Mouse (Mus musculus) limb, embryonic 12.5 days (tissue): ENCODE results near the gene Prx. TPM values are rescaled to one million over a fixed set of nuclear protein-coding genes. Genes with fewer than 3 reads are reported as not detected.

Experiments used
- ATAC-seq: fragments of 200-750 bp; cut with Nextera tagmentation; 2 replicates; pipeline ENCODE4 v1.8.0; 2017; ENCODE audit warnings: low read depth, moderate TSS enrichment; ENCODE audit not compliant: insufficient number of reproducible peaks, insufficient read depth, low FRiP score, low TSS enrichment
- H3K27ac ChIP-seq: fragments of 300-500 bp; sonication (generic); 2 replicates; pipeline ENCODE4 v1.5.1; 2016; ENCODE audit warnings: mild to moderate bottlenecking, moderate library complexity
- H3K27me3 ChIP-seq: fragments of 300-500 bp; sonication (generic); 2 replicates; pipeline ENCODE4 v1.6.1; 2016; ENCODE audit warnings: mild to moderate bottlenecking, moderate library complexity
- H3K36me3 ChIP-seq: fragments of 300-500 bp; sonication (generic); 2 replicates; pipeline ENCODE4 v1.6.1; 2016; ENCODE audit warnings: mild to moderate bottlenecking, moderate library complexity
- H3K4me1 ChIP-seq: fragments of 300-500 bp; sonication (generic); replicated peaks from 2 replicates; pipeline ENCODE4 v1.6.1; 2016
- H3K4me2 ChIP-seq: fragments of 300-500 bp; sonication (generic); 2 replicates; pipeline ENCODE4 v1.6.1; 2016; ENCODE audit warnings: mild to moderate bottlenecking, moderate library complexity
- H3K4me3 ChIP-seq: fragments of 300-500 bp; sonication (generic); replicated peaks from 2 replicates; pipeline ENCODE4 v1.5.1; 2016; ENCODE audit warnings: mild to moderate bottlenecking
- H3K9ac ChIP-seq: fragments of 300-500 bp; sonication (generic); replicated peaks from 2 replicates; pipeline ENCODE4 v1.6.1; 2016; ENCODE audit warnings: mild to moderate bottlenecking, moderate library complexity
- H3K9me3 ChIP-seq: fragments of 300-500 bp; sonication (generic); 2 replicates; pipeline ENCODE4 v1.6.1; 2016; ENCODE audit warnings: mild to moderate bottlenecking, moderate library complexity
- WGBS: fragments of 180-500 bp; shearing (Covaris S2); methylation state at CpG from one replicate; pipeline ENCODE4 v1.1.7; 2016; 5-methylcytosine and 5-hydroxymethylcytosine counted together
- polyA plus RNA-seq: library from polyadenylated mRNA; unstranded; fragments of >200 nt; fragmentation: Nextera tagmentation; extraction: Ambion mirVana; gene quantifications from 2 replicates; pipeline ENCODE4 v1.2.1, GENCODE M21; 2016

The Prx gene
- polyA plus RNA-seq, 1 experiment from 2014 or later = 6.1 TPM

DNA sequence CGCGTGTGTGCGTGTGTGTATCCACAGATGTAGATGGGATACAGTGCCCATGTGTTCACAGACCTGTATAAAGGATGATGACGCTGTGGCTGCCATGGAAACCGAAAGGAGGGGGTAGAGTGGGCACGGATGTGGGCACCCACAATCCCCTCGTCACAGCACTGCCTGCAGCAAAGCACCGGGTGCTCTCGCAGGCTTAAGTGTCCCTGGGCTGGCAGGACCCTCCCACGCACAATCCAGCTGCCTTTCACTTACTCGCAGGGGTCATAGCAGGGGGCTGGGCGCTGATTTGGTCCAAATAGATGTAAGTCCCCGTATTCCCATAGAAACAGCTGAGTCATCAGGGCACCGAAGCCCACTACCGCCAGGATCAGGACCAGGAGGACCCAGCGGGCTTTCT, 42.3 kb downstream of the Prx start:
- peaks cover 8% of the 10 kb centered on the region for H3K4me1 ChIP-seq
- peak overlapping the region; percentile 56; the same call in 1 of the 2 replicates for H3K4me3 ChIP-seq
- H3K4me2 ChIP-seq = 0 out of 2 replicates have a peak overlapping the region, but pooled peaks have one; percentile 90
- WGBS = 82% methylated on average over 16 of the region's 16 CpGs
- no peaks in the 10 kb centered on the region for H3K27me3 ChIP-seq
- no peak for ATAC-seq
- H3K36me3 ChIP-seq = peaks cover 48% of the 10 kb centered on the region
- H3K27ac ChIP-seq = no peak overlapping the region
- H3K9me3 ChIP-seq = no peaks in the 10 kb centered on the region
- peak overlapping the region; percentile 23; the same call in 1 of the 2 replicates for H3K9ac ChIP-seq

DNA sequence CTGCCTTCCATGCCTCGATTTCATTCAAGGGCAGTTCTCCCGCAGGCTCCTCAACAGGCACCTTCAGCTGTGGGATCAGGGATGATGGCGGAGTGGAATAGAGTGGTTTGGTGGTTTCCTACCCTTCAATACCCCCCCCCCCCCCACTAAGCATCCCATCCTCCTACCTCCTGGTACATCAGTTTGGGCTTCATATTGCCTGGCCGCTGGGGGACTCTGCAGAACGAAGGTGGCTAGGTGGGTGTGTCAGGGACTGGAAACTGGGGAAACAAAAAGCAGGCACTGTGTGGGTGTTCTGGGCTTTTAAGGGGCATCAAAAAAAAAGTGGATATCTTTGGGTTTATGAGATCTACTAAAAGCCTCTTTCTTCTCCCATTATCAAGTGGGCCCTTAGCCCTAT, 42.8 kb downstream of the Prx start:
- H3K9me3 ChIP-seq = no peaks in the 10 kb centered on the region
- peaks cover 8% of the 10 kb centered on the region for H3K4me1 ChIP-seq
- H3K4me2 ChIP-seq = peak overlapping the region; percentile 90
- H3K27me3 ChIP-seq = no peaks in the 10 kb centered on the region
- 57% methylated on average over 5 of the region's 5 CpGs for WGBS
- no peak overlapping the region for H3K27ac ChIP-seq
- peaks cover 43% of the 10 kb centered on the region for H3K36me3 ChIP-seq
- peak overlapping the region; percentile 56 for H3K4me3 ChIP-seq
- peak overlapping the region; percentile 77 for H3K9ac ChIP-seq
- no peak for ATAC-seq

DNA sequence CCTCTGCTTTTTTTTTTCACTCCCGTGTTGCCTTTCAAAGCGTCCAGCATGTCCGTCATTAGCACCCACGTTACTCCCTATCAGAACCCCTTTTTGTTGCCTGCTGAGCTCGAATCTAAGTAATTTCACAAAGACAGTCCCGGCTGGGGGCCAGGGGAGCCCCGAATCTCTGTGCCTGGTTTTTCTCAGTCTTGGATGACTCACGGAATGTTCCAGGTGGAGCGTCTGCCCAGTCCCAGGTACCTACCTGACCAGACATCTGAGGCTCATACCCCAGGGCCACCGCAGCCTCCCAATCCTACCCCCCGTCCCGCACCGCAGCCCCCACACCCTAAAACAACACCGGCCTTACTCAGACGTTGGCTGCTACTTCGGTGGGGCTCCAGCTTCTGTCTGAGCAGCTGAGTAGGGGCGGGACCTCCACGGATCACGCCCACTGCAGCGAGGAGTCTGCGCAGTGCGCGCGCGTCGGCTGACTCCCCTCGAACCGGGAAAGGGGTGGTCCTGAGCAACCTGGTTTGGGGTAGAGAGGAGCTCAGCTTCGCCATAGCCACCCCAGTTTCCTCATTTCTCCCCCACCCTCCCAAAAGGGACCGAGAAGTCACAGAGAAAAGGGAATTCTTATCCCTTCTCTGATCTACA, 43.4 kb downstream of the Prx start:
- H3K27ac ChIP-seq = no peak overlapping the region

DNA sequence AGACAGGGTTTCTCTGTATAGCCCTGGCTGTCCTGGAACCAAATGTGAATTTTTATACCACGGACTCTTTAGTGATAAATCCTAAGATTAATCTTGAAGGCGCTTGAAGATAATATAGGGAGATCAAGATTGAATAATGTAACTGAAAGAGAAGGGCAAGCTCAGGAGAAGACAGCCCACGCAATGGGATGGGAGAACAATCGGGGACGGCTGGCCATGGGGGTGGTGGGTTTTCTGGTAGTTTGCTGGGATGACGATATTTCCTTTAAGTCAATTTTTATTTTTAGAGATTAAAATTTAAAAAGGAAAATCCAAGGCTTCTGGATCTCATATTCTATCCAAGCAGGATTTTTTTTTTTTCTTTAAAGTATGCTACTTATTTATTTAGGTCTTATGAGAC, 43.9 kb downstream of the Prx start:
- Histone ChIP-seq H3K36me3 (peaks cover 32% of the 10 kb centered on the region), H3K4me2 (peak overlapping the region; percentile 90), H3K4me3 (peak overlapping the region; percentile 56), H3K27ac (no peak overlapping the region), H3K4me1 (peaks cover 8% of the 10 kb centered on the region), H3K9me3 (no peaks in the 10 kb centered on the region), H3K9ac (0 out of 2 replicates have a peak overlapping the region, but pooled peaks have one; percentile 77), H3K27me3 (no peaks in the 10 kb centered on the region)
- WGBS = 61% methylated on average over 6 of the region's 6 CpGs
- ATAC-seq = no peak

More for the DNA sequence above, 43.4 kb downstream of the Prx start:
- Histone ChIP-seq H3K4me1 (peaks cover 8% of the 10 kb centered on the region), H3K4me2 (peak overlapping the region; percentile 90), H3K4me3 (peak overlapping the region; percentile 56), H3K36me3 (peaks cover 38% of the 10 kb centered on the region), H3K27me3 (no peaks in the 10 kb centered on the region), H3K9ac (peak overlapping the region; percentile 77), H3K9me3 (no peaks in the 10 kb centered on the region)
- WGBS = 3% methylated on average over 30 of the region's 30 CpGs
- ATAC-seq = peak; percentile 92

DNA sequence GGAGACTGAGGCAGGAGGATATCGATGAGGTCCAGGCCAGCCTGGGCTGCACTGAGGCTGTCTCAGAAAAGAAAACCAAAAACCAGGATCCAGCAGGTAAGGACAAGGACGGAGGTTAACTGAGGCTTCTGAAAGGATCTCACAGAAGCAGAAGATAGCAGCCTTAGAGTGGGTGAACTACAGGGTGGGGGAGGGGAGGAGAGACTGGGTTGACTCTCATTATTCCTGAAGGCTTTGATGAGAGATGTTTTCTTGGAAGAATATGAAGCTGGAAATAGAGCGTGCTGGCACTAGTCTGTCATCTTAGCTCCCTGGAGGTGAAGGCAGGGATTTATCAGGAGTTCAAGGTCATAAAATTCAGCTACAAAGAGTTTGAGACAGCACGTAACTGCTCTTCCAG, 44.7 kb downstream of the Prx start:
- no peak overlapping the region for H3K9ac ChIP-seq
- no peak overlapping the region for H3K27ac ChIP-seq
- H3K4me2 ChIP-seq = no peak overlapping the region
- H3K27me3 ChIP-seq = no peaks in the 10 kb centered on the region
- H3K4me1 ChIP-seq = peaks cover 8% of the 10 kb centered on the region
- no peaks in the 10 kb centered on the region for H3K9me3 ChIP-seq
- H3K4me3 ChIP-seq = no peak overlapping the region
- H3K36me3 ChIP-seq = peaks cover 26% of the 10 kb centered on the region; the same call in 1 of the 2 replicates
- ATAC-seq = no peak
- 76% methylated on average over 4 of the region's 4 CpGs for WGBS

DNA sequence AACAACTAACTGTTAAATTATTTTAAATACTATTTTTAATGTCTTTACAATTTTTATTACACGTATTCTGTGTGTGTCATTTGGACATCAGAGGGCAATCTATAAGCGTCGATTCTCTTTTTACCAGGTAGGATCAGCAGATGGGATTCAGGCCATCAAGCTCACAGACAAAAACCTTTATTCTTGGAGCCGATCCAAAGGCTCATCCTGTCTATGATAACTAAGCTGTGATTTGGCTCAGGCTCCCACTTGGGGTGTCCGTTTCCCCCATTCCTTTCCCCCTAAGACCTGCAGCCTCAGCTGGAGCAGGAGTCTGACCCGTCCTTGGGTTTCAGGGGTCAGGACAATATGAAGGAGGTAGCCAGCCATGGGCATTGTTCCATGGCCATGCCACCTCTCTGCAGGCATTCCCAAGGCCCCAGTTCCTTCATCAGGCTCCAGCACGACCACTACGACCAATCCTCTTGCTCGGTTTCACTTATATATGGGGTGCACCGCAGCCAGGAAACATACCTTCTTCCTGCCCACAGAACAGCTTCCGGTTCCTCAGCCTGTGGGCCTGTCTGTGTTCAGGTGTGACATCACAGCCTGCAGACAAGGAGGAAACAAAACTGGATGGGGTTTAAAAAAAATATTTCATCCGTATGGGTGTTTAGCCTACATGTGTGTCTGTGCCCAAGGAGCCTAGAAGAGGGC, 45.7 kb downstream of the Prx start:
- no peak for ATAC-seq
- no peaks in the 10 kb centered on the region for H3K27me3 ChIP-seq
- peaks cover 17% of the 10 kb centered on the region; the same call in 1 of the 2 replicates for H3K36me3 ChIP-seq
- no peak overlapping the region for H3K4me2 ChIP-seq
- H3K4me3 ChIP-seq = no peak overlapping the region
- H3K27ac ChIP-seq = no peak overlapping the region
- 86% methylated on average over 12 of the region's 12 CpGs for WGBS
- no peaks in the 10 kb centered on the region for H3K9me3 ChIP-seq
- H3K9ac ChIP-seq = no peak overlapping the region
- peaks cover 8% of the 10 kb centered on the region for H3K4me1 ChIP-seq

DNA sequence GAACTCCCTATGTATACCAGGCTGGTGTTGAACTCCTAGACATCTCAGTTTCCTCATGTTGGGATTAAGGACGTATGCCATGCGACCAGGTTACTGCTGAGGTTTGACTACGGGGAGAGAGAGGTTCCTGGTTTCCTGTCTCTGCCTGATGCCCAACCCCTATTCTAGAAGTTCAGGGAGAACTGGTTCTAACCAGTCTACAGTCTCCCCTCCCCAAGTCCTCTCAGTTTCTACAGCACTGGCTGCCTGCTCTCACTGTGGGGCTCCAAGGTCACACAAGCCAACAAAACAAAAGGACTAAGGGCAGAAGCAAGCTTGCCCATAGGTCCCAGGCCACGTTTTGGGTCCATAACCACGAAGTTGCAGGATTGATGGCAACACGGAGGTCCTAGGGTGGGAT, 50.5 kb downstream of the Prx start:
- H3K36me3 ChIP-seq = no peaks in the 10 kb centered on the region
- peaks cover 16% of the 10 kb centered on the region for H3K4me1 ChIP-seq
- no peak for ATAC-seq
- no peak overlapping the region for H3K9ac ChIP-seq
- no peak overlapping the region for H3K4me2 ChIP-seq
- no peaks in the 10 kb centered on the region for H3K9me3 ChIP-seq
- no peaks in the 10 kb centered on the region for H3K27me3 ChIP-seq
- H3K27ac ChIP-seq = no peak overlapping the region
- WGBS = 78% methylated on average over 6 of the region's 6 CpGs
- no peak overlapping the region for H3K4me3 ChIP-seq

DNA sequence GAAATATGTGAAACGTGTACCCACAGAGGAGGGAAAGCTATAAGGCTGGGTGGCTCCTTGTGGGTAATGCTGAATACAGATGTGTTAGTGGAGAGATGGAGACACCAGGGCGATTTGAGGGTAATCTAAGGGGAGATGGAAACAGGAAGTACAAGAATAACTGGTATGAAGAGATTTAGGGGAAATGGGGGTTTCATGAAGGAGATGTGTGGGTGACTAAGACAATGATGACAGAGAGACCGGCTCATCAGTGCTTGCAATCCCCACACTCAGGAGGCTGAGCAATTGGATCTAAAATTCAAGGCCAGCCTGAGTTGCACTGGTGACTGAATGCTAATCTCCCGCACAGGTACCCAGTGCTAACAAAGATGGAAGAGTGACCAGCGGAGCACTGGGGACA, 52.9 kb downstream of the Prx start:
- H3K27me3 ChIP-seq = no peaks in the 10 kb centered on the region
- H3K9ac ChIP-seq = no peak overlapping the region
- H3K27ac ChIP-seq = no peak overlapping the region
- peak overlapping the region; percentile 70 for H3K4me3 ChIP-seq
- peaks cover 11% of the 10 kb centered on the region for H3K36me3 ChIP-seq
- peak overlapping the region; percentile 77 for H3K4me2 ChIP-seq
- 54% methylated on average over 5 of the region's 5 CpGs for WGBS
- peaks cover 16% of the 10 kb centered on the region for H3K4me1 ChIP-seq
- no peak for ATAC-seq
- no peaks in the 10 kb centered on the region for H3K9me3 ChIP-seq

DNA sequence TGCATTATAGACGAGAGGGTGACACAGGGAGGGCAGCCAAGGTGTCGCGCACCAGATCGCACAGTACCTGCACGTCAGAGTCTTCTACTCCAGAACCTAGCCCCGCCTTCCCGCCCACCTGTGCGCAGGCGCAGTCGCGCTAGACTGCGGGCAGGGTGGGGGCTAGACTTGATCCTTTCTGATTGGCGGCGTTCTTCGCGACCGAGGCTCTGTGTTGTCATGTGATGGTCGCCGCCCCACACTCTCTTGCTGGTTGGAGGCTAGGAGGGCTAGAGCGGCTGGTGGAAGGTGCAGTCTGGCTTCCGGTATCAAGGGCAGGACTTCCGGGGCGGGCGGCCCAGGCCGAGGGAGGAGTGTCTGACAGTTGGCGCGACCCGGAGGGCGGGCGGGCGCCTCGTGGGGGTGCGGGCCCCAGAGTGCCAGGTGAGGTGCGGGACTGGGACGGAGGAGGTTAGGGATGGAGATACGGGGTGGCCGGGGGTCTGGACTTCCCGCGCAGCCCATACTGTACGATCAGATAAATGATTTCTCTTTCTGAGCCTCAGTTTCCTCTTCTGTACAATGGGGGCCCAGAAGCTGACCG, 53.9 kb downstream of the Prx start, which contains the start of the genes Pld3 and 2310022A10Rik:
Gene Pld3 (minus strand): TSS at position 288 of the 583 bp plus-strand sequence.
Gene 2310022A10Rik (plus strand): TSS at position 303 of the 583 bp plus-strand sequence.
- H3K4me2 ChIP-seq = peak within 1 kb of the TSS; percentile 77
- H3K27me3 ChIP-seq = no peaks in the 10 kb centered on the region
- H3K4me1 ChIP-seq = peaks cover 16% of the 10 kb centered on the region
- 0 out of 2 replicates have a peak within 1 kb of the TSS, but pooled peaks have one; percentile 26 for H3K27ac ChIP-seq
- ATAC-seq = peak; percentile 99
- H3K4me3 ChIP-seq = peak within 1 kb of the TSS; percentile 70
- peak within 1 kb of the TSS; percentile 75 for H3K9ac ChIP-seq
- no peaks in the 10 kb centered on the region for H3K9me3 ChIP-seq
- H3K36me3 ChIP-seq = peaks cover 11% of the 10 kb centered on the region
- WGBS = under 1% methylated on average over 41 of the region's 41 CpGs

DNA sequence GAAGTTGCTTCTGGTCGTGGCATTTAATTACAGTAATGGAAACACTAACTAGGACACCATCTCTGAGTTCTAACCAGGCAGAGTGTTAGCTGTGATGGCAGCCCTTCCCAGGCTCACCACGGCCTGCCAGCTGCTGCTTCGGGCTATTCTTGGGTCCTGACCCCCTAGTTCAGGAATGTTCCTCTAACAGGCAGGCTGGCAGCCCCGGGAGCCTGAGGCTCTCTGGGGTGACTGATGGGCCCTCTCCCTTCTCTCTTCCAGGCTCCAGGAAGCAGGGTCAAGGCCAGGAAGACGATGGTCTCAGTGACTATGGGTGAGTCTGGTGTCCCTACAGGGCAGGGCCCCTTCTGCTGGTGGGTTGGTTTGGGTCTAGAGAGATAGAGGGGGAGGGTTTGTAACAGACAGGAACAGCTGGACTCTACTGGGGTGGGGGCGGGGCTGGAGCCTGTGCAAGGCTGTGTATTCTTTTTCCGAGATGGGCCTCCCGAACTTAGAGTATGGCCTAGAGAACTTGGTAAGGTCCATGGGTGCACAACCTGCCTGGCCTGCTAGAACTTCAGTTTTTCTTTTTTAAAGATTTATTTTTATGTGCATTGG, 61.3 kb downstream of the Prx start:
- WGBS = 77% methylated on average over 8 of the region's 8 CpGs
- Histone ChIP-seq H3K36me3 (peaks cover 81% of the 10 kb centered on the region), H3K9ac (no peak overlapping the region), H3K4me1 (no peaks in the 10 kb centered on the region), H3K4me3 (no peak overlapping the region), H3K27me3 (no peaks in the 10 kb centered on the region), H3K27ac (no peak overlapping the region), H3K4me2 (no peak overlapping the region), H3K9me3 (no peaks in the 10 kb centered on the region)
- no peak for ATAC-seq

DNA sequence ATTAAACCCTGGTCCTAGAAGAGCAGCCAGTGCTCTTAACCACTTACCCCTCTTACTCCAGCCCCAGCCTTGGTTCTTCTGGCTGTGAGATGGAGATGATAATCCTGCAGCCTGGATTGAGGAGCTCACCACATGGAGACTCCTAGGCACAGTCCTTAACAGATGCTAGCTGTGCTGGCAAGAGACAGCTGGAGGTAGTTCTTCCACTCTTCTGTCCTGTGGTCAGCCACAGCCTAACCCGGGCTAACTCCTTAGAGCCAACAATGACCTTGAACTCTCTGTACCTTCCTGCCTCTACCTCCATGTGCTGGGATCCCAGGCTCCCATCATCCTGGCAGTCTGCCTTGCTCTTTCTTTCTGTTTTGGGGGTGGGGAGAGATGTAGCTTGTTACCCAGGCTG, 61.9 kb downstream of the Prx start:
- Histone ChIP-seq H3K4me1 (no peaks in the 10 kb centered on the region), H3K27me3 (no peaks in the 10 kb centered on the region), H3K9ac (no peak overlapping the region), H3K4me3 (no peak overlapping the region), H3K9me3 (no peaks in the 10 kb centered on the region), H3K36me3 (peaks cover 83% of the 10 kb centered on the region), H3K4me2 (no peak overlapping the region), H3K27ac (no peak overlapping the region)
- WGBS = 82% methylated on average over 1 of the region's 1 CpGs
- ATAC-seq = no peak
